Mouse (Mus musculus) megakaryocyte, embryonic 14.5 days (primary cell): ENCODE measurements around the gene Reep3.

Experiments
- FLI1 ChIP-seq: IDR thresholded peaks from 2 replicates; pipeline ENCODE4 v1.6.1; 2012; ENCODE audit warnings: low read length, inconsistent platforms, mixed read lengths
- GATA1 ChIP-seq: IDR thresholded peaks from 3 replicates; pipeline ENCODE4 v1.6.1; 2012; ENCODE audit warnings: mixed read lengths, low read length, inconsistent platforms, borderline replicate concordance

DNA sequence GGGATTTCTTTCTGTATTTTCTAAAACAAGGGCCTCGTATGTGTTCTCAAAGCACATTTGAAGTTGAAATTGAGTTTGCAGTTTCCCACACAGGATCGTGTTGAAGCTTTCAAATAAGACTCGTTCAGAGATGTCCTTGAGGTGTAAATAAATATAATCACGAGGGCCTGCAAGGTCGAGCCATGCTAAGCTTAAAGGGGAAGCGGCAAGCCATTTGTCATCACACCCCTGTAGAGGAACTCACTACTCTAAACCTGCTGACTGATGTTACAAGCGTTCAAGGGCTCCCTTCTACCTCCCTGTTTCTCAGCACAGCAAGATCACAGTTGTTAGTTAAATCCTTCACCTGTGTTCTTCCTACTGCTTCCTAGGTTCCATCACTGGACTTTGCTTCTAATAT, 65.6 kb downstream of the Reep3 start:
- no peak for TF ChIP-seq FLI1
- no peak for TF ChIP-seq GATA1
